Mouse (Mus musculus): ENCODE measurements around the gene Alg6. TPM values are rescaled to one million over a fixed set of nuclear protein-coding genes. Genes with fewer than 3 reads are reported as not detected.

The Alg6 gene
- total RNA-seq, 2 experiments from 2014 or later: 12.5 TPM

- Histone ChIP-seq H3K27ac (no peak overlapping the region), H3K4me3 (no peak overlapping the region)
- DNase-seq (ENCODE audit: low spot score in 2 of 2): no peak
- TF ChIP-seq CTCF (conservative IDR thresholded peaks at IDR 0.05): no peak
Observed at GRCm38 (mm10) chr4:99752426-99752825, 37.0 kb downstream of the Alg6 start.

DNA sequence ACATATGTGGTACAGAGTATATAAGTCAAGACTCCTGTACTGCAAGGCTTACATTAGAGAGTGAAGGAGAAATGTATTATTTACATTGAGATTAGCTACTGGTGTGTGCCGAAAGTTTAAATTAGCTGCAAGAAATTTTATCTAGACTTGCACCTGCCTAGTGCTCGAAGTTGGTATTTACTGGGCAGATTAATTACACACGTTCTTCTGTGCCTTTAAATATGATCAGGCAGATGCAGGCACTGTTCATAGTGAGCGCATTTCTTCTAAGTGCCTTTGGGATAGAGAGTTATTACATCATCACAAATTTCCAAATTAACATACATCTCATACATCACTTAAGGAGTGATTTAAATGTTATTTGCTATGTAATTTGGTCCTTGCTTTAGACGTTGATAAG, 50.8 kb downstream of the Alg6 start:
- no peak overlapping the region for H3K27ac ChIP-seq
- H3K4me3 ChIP-seq: no peak overlapping the region
- DNase-seq (ENCODE audit: low spot score in 2 of 2): no peak
- TF ChIP-seq CTCF (conservative IDR thresholded peaks at IDR 0.05): no peak

GRCm38 (mm10) chr4:99766753-99767152, 51.3 kb downstream of the Alg6 start:
- DNase-seq (ENCODE audit: low spot score in 2 of 2): no peak
- Histone ChIP-seq H3K4me3 (no peak overlapping the region), H3K27ac (no peak overlapping the region)
- peak; percentile 73 for TF ChIP-seq CTCF (conservative IDR thresholded peaks at IDR 0.05)

GRCm38 (mm10) chr4:99770555-99770954, 55.1 kb downstream of the Alg6 start:
- Histone ChIP-seq H3K4me3 (no peak overlapping the region), H3K27ac (no peak overlapping the region)
- DNase-seq (ENCODE audit: low spot score in 2 of 2): no peak
- no peak for TF ChIP-seq CTCF (conservative IDR thresholded peaks at IDR 0.05)

DNA sequence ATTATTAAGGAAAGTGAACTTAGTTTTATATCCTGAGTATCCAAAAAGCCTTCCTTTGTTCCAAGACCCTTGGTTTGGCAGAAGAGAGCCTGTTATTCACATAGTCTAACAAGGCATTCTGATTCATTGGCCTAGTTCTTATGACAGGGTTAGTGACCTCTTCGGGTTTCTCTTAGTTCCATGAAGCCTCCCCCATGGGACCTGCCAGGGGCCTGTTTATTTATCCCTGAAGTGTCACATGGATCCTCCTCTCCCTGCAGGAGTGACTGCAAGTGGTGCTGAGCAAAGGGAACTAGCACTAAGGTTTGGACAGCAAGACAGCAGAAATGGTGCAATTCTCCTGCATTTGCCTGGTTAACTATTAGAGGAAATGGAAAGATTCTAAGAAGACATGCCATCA, 57.6 kb downstream of the Alg6 start:
- Histone ChIP-seq H3K4me3 (no peak overlapping the region), H3K27ac (no peak overlapping the region)
- no peak for TF ChIP-seq CTCF (conservative IDR thresholded peaks at IDR 0.05)
- DNase-seq (ENCODE audit: low spot score in 2 of 2): no peak

GRCm38 (mm10) chr4:99792365-99792764, 76.9 kb downstream of the Alg6 start:
- no peak for TF ChIP-seq CTCF (conservative IDR thresholded peaks at IDR 0.05)
- no peak overlapping the region for H3K4me3 ChIP-seq
- no peak for DNase-seq (ENCODE audit: low spot score in 2 of 2)

More at GRCm38 (mm10) chr4:99792365-99792764, 76.9 kb downstream of the Alg6 start:
- no peak overlapping the region for H3K27ac ChIP-seq

Other genes starting within 250 kb of the Alg6 start
- gene Foxd3, start 59.4 kb upstream of the Alg6 start, total RNA-seq (2021): not detected
- 10 to 100 TPM; 11.6 to 12.1 TPM for gene Efcab7, start 113.5 kb downstream of the Alg6 start, total RNA-seq (2021)
- gene Pgm1, start 213.8 kb downstream of the Alg6 start, total RNA-seq (2021): 10 to 100 TPM; 62.4 to 63.0 TPM
- gene Itgb3bp, start 214.1 kb downstream of the Alg6 start, total RNA-seq (2021): 1 to 10 TPM; 5.1 to 6.4 TPM

Measured in layer of hippocampus, adult 2 months (tissue).